In genomic region chr4:107737907-107738306, GRCm38 (mm10) we compare ENCODE assay signal across 8 mouse cellular contexts. TPM values are rescaled to one million over a fixed set of nuclear protein-coding genes. Genes with fewer than 3 reads are reported as not detected.
DNase-seq lines count a peak whose midpoint lies in the region; ATAC-seq lines count a peak whose summit lies in the region.

No protein-coding gene starts in this region.

- DNase-seq in adipocyte (ENCODE audit: low spot score), result peak; percentile 84
- peak; percentile 90 for DNase-seq in embryo, embryonic 10 days (ENCODE audit: low spot score)
- DNase-seq in gastrocnemius, postnatal 14 days, result peak; percentile 80
- peak; percentile 96 for DNase-seq in intestine, embryonic 14.5 days (ENCODE audit: low spot score)
- peak; percentile 48 to 91 for DNase-seq in left cerebral cortex, adult 9 months (ENCODE audit: low spot score in 2 of 2)
- peak; percentile 89 for DNase-seq in right cerebral cortex, postnatal 10 days (ENCODE audit: low spot score in 2 of 2)
- DNase-seq in urinary bladder, postnatal 14 days (ENCODE audit: low spot score), result peak; percentile 82

- H3K9ac ChIP-seq in intestine, embryonic 14.5 days (ENCODE audit: low read length), result no peak overlapping the region

- H3K4me2 ChIP-seq in intestine, embryonic 14.5 days (ENCODE audit: low read length), result no peak overlapping the region

- intact Hi-C loops in gastrocnemius, postnatal 14 days (cut with DNase I; ENCODE audit: low total_unique reads), result loop anchor here (2.0 kb wide), 1 partner anchor 109 kb away; no protein-coding TSS in a partner anchor

- H3K27me3 ChIP-seq in intestine, embryonic 14.5 days (replicated peaks; ENCODE audit: control insufficient read depth, insufficient read depth, low read length), result peaks cover 7% of the 10 kb centered on the region

- no peak overlapping the region for H3K4me3 ChIP-seq in intestine, embryonic 14.5 days (ENCODE audit: low read depth, low read length)

- no peak overlapping the region for H3K27ac ChIP-seq in intestine, embryonic 14.5 days (ENCODE audit: low read depth)

- peak; percentile 80 for ATAC-seq in intestine, embryonic 14.5 days (replicated peaks; ENCODE audit: low FRiP score, low TSS enrichment, low read depth)
- peak; percentile 94 for ATAC-seq in megakaryocyte progenitor cell, adult 5-6 weeks (replicated peaks; ENCODE audit: poor library complexity)

- no peaks in the 10 kb centered on the region for H3K9me3 ChIP-seq in intestine, embryonic 14.5 days (ENCODE audit: control insufficient read depth, low read length)

- H3K4me1 ChIP-seq in intestine, embryonic 14.5 days (replicated peaks; ENCODE audit: control insufficient read depth, insufficient read depth, low read length), result no peaks in the 10 kb centered on the region

- 3% methylated on average over 6 of the region's 6 CpGs for WGBS in intestine, embryonic 14.5 days

- no peaks in the 10 kb centered on the region for H3K36me3 ChIP-seq in intestine, embryonic 14.5 days (ENCODE audit: control insufficient read depth, insufficient read depth, low read length)

RNA-seq across cellular contexts. Expression of gene Dmrtb1, which starts 53.9 kb away (rescaled TPM):
- not detected for total RNA-seq in gastrocnemius, postnatal 14 days (2021)
- polyA plus RNA-seq in intestine, embryonic 14.5 days (2014; fragmentation: Nextera tagmentation; extraction: Ambion mirVana), result not detected in 2 replicates
- total RNA-seq in megakaryocyte progenitor cell, adult 5-6 weeks (2015), result 0.66 TPM in 1 of 2 replicates, not detected in the other
- 0.75 TPM in 1 of 2 replicates, not detected in the other for total RNA-seq in megakaryocyte progenitor cell, adult 5-6 weeks (2017)
